Mouse (Mus musculus): ENCODE results near the gene Ispd.
"Not testable (repeated sequence)": the region's sequence is repeated elsewhere in the genome, so short reads cannot be mapped to it uniquely, and the experiment has no call there.

The Ispd gene

GRCm38 (mm10) chr12:36381441-36382340 lies at the start of gene Ispd, which contains the start of gene D630036H23Rik:
Gene Ispd, plus strand, starts transcription at chr12:36381450.
Gene D630036H23Rik, minus strand, starts transcription at chr12:36382181.
- peak; percentile 78 for DNase-seq (ENCODE audit: low read depth, low spot score)

GRCm38 (mm10) chr12:36332676-36333075 lies 48.6 kb upstream of the Ispd start:
- DNase-seq (ENCODE audit: low read depth, low spot score), result no peak

- no peak for DNase-seq (ENCODE audit: low read depth, low spot score)
Observed at GRCm38 (mm10) chr12:36333837-36334281, 47.4 kb upstream of the Ispd start.

- no peak for DNase-seq (ENCODE audit: low read depth, low spot score)
Observed at GRCm38 (mm10) chr12:36344131-36344530, 37.1 kb upstream of the Ispd start.

- DNase-seq (ENCODE audit: low read depth, low spot score), result no peak
Observed at GRCm38 (mm10) chr12:36360064-36360463, 21.2 kb upstream of the Ispd start.

GRCm38 (mm10) chr12:36360693-36361092 lies 20.6 kb upstream of the Ispd start:
- DNase-seq (ENCODE audit: low read depth, low spot score), result no peak

- DNase-seq (ENCODE audit: low read depth, low spot score), result no peak
Observed at GRCm38 (mm10) chr12:36364013-36364412, 17.2 kb upstream of the Ispd start.

- peak; percentile 18 for DNase-seq (ENCODE audit: low read depth, low spot score)
Observed at GRCm38 (mm10) chr12:36373237-36373998, 7.8 kb upstream of the Ispd start.

GRCm38 (mm10) chr12:36376391-36376790 lies 4.9 kb upstream of the Ispd start:
- not testable (repeated sequence) for DNase-seq (ENCODE audit: low read depth, low spot score)

GRCm38 (mm10) chr12:36380254-36380653 lies 996 bp upstream of the Ispd start:
- DNase-seq (ENCODE audit: low read depth, low spot score), result no peak

- DNase-seq (ENCODE audit: low read depth, low spot score), result no peak
Observed at GRCm38 (mm10) chr12:36380806-36381205, 444 bp upstream of the Ispd start.

GRCm38 (mm10) chr12:36385386-36385785 lies 4.1 kb downstream of the Ispd start:
- no peak for DNase-seq (ENCODE audit: low read depth, low spot score)

- no peak for DNase-seq (ENCODE audit: low read depth, low spot score)
Observed at GRCm38 (mm10) chr12:36386991-36387390, 5.7 kb downstream of the Ispd start.

GRCm38 (mm10) chr12:36395115-36395514 lies 13.9 kb downstream of the Ispd start:
- no peak for DNase-seq (ENCODE audit: low read depth, low spot score)

- DNase-seq (ENCODE audit: low read depth, low spot score), result no peak
Observed at GRCm38 (mm10) chr12:36423677-36424076, 42.4 kb downstream of the Ispd start.

GRCm38 (mm10) chr12:36425258-36425657 lies 44.0 kb downstream of the Ispd start:
- no peak for DNase-seq (ENCODE audit: low read depth, low spot score)

- DNase-seq (ENCODE audit: low read depth, low spot score), result no peak
Observed at GRCm38 (mm10) chr12:36426163-36427045, 45.2 kb downstream of the Ispd start.

GRCm38 (mm10) chr12:36436956-36437355 lies 55.7 kb downstream of the Ispd start:
- no peak for DNase-seq (ENCODE audit: low read depth, low spot score)

- DNase-seq (ENCODE audit: low read depth, low spot score), result no peak
Observed at GRCm38 (mm10) chr12:36439396-36439795, 58.1 kb downstream of the Ispd start.

- no peak for DNase-seq (ENCODE audit: low read depth, low spot score)
Observed at GRCm38 (mm10) chr12:36456002-36456401, 74.8 kb downstream of the Ispd start.

- DNase-seq (ENCODE audit: low read depth, low spot score), result no peak
Observed at GRCm38 (mm10) chr12:36457726-36458125, 76.5 kb downstream of the Ispd start.

Measured in CD4-positive, CD25-positive, alpha-beta regulatory T cell, adult 2 months (primary cell).